Mouse (Mus musculus) MEL-GATA-1-ER (cell line): ENCODE measurements around the gene Esyt1.

ENCODE experiments used
- DNase-seq: peaks from one replicate; pipeline ENCODE4 v3.0.0-alpha.2; 2012; ENCODE audit warnings: low read depth; ENCODE audit errors: extremely low read depth

Esyt1 gene

GRCm38 (mm10) chr10:128489380-128489779 is 36.3 kb downstream of the Esyt1 start:
- DNase-seq: no peak

- no peak for DNase-seq
These were observed 36.9 kb downstream of the Esyt1 start for GRCm38 (mm10) chr10:128488776-128489175.

- no peak for DNase-seq
These were observed 37.6 kb downstream of the Esyt1 start for GRCm38 (mm10) chr10:128487861-128488712.

GRCm38 (mm10) chr10:128486370-128486769 is 39.3 kb downstream of the Esyt1 start:
- no peak for DNase-seq

GRCm38 (mm10) chr10:128474366-128474765 is 51.3 kb downstream of the Esyt1 start:
- DNase-seq: no peak

DNA sequence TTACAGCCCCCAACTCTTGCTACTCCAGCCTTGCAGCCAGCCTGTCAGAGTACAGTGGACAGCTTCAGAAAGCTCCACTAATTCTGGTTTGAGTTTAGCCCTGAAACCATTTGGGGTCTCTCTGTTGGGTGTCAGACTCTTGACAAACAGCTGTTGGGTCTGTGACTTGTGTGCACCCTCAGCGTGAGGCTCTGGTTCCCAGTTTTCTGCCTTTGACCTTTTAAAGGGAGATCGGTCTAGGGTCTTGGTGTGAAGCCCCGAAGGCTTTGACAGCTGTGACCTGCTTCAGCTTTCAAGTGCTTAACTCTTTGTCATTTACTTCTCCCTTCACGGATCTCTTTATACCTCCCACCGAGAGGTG is 65.4 kb downstream of the Esyt1 start:
- no peak for DNase-seq
